Mouse (Mus musculus) hindbrain, embryonic 15.5 days (tissue): ENCODE data around the gene Igtp. TPM values are rescaled to one million over a fixed set of nuclear protein-coding genes. Genes with fewer than 3 reads are reported as not detected.

Experiments
- ATAC-seq: fragments of 200-750 bp; cut with Nextera tagmentation; 2 replicates; pipeline ENCODE4 v1.8.0; 2017; ENCODE audit warnings: low read depth, moderate number of reproducible peaks, moderate TSS enrichment; ENCODE audit not compliant: low FRiP score
- H3K27ac ChIP-seq: fragments of 300-500 bp; sonication (generic); replicated peaks from 2 replicates; pipeline ENCODE4 v1.5.1; 2015; ENCODE audit warnings: mild to moderate bottlenecking, inconsistent platforms
- H3K27me3 ChIP-seq: fragments of 300-500 bp; sonication (generic); 2 replicates; pipeline ENCODE4 v1.6.1; 2015; ENCODE audit warnings: control low read depth, inconsistent platforms
- H3K36me3 ChIP-seq: fragments of 300-500 bp; sonication (generic); 2 replicates; pipeline ENCODE4 v1.6.1; 2015; ENCODE audit warnings: control low read depth, inconsistent platforms
- H3K4me1 ChIP-seq: fragments of 300-500 bp; sonication (generic); replicated peaks from 2 replicates; pipeline ENCODE4 v1.6.1; 2015; ENCODE audit warnings: control low read depth, inconsistent platforms
- H3K4me2 ChIP-seq: fragments of 300-500 bp; sonication (generic); 2 replicates; pipeline ENCODE4 v1.6.1; 2015; ENCODE audit warnings: moderate library complexity, mild to moderate bottlenecking, inconsistent platforms
- H3K4me3 ChIP-seq: fragments of 300-500 bp; sonication (generic); 2 replicates; pipeline ENCODE4 v1.5.1; 2015; ENCODE audit warnings: mild to moderate bottlenecking, inconsistent platforms
- H3K9ac ChIP-seq: fragments of 300-500 bp; sonication (generic); 2 replicates; pipeline ENCODE4 v1.6.1; 2015; ENCODE audit warnings: inconsistent platforms
- H3K9me3 ChIP-seq: fragments of 300-500 bp; sonication (generic); 2 replicates; pipeline ENCODE4 v1.6.1; 2016; ENCODE audit warnings: control low read depth, inconsistent platforms
- WGBS: fragments of 180-500 bp; shearing (Covaris S2); methylation state at CpG from one replicate; pipeline ENCODE4 v1.1.7; 2015; 5-methylcytosine and 5-hydroxymethylcytosine counted together
- polyA plus RNA-seq: library from polyadenylated mRNA; unstranded; fragments of >200 nt; fragmentation: Nextera tagmentation; extraction: Ambion mirVana; gene quantifications from 2 replicates; pipeline ENCODE4 v1.2.1, GENCODE M21; 2015

Igtp gene
- polyA plus RNA-seq, 1 experiment from 2014 or later: 2.2 TPM

DNA sequence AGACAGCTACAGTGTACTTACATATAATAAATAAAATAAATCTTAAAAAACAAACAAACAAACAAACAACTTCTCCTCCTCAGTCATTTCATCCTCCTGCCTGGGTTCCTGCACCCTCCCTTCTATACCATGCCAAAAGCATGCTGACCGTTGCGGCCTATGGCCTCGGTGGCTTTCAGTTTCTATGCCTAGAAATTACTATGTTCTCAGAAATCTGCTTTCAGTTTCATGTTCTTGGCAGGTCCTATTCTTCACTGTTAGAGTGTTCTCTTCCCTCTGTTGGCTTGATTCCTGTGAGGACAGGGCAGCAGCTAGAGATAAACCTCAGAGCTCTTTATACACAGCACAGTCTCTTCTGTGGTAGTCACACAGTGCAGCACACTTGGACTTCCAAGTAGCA, 15.8 kb upstream of the Igtp start:
- Histone ChIP-seq H3K9me3 (no peaks in the 10 kb centered on the region), H3K4me1 (no peaks in the 10 kb centered on the region), H3K27ac (no peak overlapping the region), H3K36me3 (peaks cover 9% of the 10 kb centered on the region; the same call in 1 of the 2 replicates), H3K4me3 (no peak overlapping the region), H3K4me2 (no peak overlapping the region), H3K9ac (no peak overlapping the region), H3K27me3 (no peaks in the 10 kb centered on the region)
- ATAC-seq: no peak
- 97% methylated on average over 3 of the region's 3 CpGs for WGBS

DNA sequence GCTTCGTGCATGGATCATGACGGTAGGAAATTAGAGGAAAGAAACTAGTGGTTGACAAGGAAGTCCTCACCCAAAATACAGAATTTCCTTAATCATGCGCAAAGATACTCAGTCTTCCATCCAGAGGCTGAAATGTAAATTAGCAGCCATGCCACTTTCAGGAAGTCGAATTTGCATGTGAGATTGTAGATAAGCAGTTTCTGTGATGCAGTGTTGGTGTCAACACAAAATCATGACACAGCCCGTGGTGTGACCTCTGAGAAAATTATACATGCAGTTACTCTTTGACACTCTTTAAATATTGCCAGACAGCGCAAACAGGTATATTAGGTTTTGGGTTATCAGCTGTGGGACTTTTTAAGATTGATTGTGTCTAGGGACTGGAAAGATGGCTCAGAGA, 9.7 kb upstream of the Igtp start:
- H3K27ac ChIP-seq: no peak overlapping the region
- no peaks in the 10 kb centered on the region for H3K27me3 ChIP-seq
- H3K9me3 ChIP-seq: no peaks in the 10 kb centered on the region
- H3K36me3 ChIP-seq: no peaks in the 10 kb centered on the region
- no peaks in the 10 kb centered on the region for H3K4me1 ChIP-seq
- no peak overlapping the region for H3K9ac ChIP-seq
- 96% methylated on average over 6 of the region's 6 CpGs for whole genome bisulfite sequencing
- no peak for ATAC-seq
- no peak overlapping the region for H3K4me3 ChIP-seq
- H3K4me2 ChIP-seq: no peak overlapping the region

DNA sequence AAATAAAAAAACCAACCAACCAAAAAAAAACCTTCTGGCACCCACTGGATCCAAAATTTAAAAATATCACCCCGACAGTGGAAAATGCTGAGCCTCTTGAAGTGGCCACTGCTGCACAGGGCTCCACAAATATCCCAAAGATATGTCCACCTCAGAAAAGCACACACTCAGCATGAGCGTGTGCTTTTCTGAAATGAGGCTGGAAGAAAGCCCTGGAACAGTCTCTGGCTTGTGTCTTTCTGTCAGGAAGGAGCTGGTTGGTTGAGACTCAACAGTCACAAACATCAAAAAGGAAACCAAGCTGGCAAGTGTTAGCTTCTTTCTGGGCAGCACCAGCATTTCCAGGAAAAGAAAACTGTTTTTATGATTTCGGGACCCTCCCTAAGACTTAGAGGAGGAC, 6.0 kb upstream of the Igtp start:
- Histone ChIP-seq H3K9ac (no peak overlapping the region), H3K4me1 (no peaks in the 10 kb centered on the region), H3K27me3 (no peaks in the 10 kb centered on the region), H3K4me2 (no peak overlapping the region), H3K4me3 (no peak overlapping the region), H3K9me3 (no peaks in the 10 kb centered on the region), H3K36me3 (no peaks in the 10 kb centered on the region), H3K27ac (no peak overlapping the region)
- ATAC-seq: no peak
- 79% methylated on average over 3 of the region's 3 CpGs for WGBS

DNA sequence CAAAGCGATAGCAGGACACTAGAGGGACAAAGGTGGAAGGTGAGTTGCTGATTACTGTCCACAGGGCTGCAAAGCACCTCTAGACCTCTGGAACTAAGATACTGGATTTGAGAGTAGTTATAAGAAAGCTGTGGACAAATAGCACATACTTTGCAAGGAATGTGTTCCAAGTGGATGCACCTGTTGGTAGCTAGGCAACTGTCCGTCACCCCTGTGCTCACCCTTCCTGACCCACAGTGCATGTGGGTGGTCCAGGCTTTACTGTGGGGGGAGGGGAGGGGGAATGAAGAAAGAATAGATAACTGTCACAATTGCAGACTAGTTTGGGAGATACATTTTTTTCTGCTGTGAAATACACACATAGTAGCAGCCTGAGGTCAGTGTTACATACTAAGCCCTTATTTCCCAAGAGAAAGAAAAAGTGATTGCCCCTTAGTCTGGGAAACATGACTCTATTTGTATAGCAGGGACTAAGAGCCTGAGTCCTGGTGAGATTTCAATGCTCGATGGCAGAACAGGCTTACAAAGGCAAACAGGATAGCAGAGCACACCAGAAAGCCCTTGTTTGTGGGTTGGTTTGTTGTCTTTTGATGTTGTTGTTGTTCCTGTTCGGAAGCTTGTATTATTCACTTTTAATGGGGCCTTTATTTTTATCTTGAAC, 5.4 kb upstream of the Igtp start:
- H3K27me3 ChIP-seq: no peaks in the 10 kb centered on the region
- no peak overlapping the region for H3K27ac ChIP-seq
- no peaks in the 10 kb centered on the region for H3K4me1 ChIP-seq
- H3K4me2 ChIP-seq: no peak overlapping the region
- no peaks in the 10 kb centered on the region for H3K9me3 ChIP-seq
- 49% methylated on average over 4 of the region's 4 CpGs for WGBS
- no peak overlapping the region for H3K9ac ChIP-seq
- no peaks in the 10 kb centered on the region for H3K36me3 ChIP-seq
- ATAC-seq: no peak
- no peak overlapping the region for H3K4me3 ChIP-seq

DNA sequence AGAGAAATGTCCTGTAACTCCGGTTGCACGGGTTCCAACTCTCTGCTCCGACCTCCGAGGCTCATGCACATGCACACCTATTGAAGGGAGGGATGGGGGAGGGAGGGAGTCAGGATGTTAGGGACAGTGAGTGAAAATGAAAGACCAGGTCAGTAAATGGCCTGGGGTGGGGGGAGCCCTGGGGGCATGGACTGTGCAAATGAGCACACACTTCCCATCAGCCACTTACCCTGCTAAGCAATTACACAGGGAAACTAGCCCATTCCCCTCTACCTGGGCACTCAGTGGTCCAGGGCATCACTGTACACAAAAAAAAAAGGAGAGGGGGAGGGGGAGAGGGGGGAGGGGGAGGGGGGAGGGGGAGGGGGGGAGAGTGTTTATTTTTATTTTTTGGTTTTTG, 693 bp upstream of the Igtp start:
- no peak for ATAC-seq
- no peaks in the 10 kb centered on the region for H3K9me3 ChIP-seq
- WGBS: 88% methylated on average over 4 of the region's 4 CpGs
- no peak overlapping the region for H3K4me3 ChIP-seq
- no peaks in the 10 kb centered on the region for H3K27me3 ChIP-seq
- peak overlapping the region; percentile 64; the same call in 1 of the 2 replicates for H3K4me2 ChIP-seq
- H3K4me1 ChIP-seq: no peaks in the 10 kb centered on the region
- no peak overlapping the region for H3K27ac ChIP-seq
- H3K36me3 ChIP-seq: no peaks in the 10 kb centered on the region
- H3K9ac ChIP-seq: no peak overlapping the region

DNA sequence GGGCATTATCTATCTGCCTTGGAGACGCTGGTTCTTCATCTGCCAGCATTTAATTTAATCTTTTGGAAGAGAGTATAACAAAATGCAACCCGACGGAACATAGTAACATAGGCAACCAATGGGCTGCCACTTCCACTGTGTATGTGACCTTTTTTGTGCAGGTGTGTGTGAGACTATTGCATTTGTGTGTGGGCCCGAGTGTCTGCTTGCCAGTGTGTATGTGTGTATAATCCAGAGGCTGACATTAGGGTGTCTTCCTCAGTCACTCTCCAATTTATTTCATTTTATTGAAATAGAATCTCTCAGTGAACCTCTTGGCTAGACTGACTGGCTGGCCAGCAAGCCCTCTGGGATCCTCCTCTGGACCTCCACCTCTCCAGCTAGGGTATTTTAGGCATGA, 870 bp downstream of the Igtp start:
- Histone ChIP-seq H3K4me1 (no peaks in the 10 kb centered on the region), H3K27me3 (no peaks in the 10 kb centered on the region), H3K4me2 (no peak overlapping the region), H3K9ac (no peak overlapping the region), H3K4me3 (no peak overlapping the region), H3K9me3 (no peaks in the 10 kb centered on the region), H3K27ac (no peak overlapping the region), H3K36me3 (no peaks in the 10 kb centered on the region)
- WGBS: 97% methylated on average over 4 of the region's 4 CpGs
- no peak for ATAC-seq

DNA sequence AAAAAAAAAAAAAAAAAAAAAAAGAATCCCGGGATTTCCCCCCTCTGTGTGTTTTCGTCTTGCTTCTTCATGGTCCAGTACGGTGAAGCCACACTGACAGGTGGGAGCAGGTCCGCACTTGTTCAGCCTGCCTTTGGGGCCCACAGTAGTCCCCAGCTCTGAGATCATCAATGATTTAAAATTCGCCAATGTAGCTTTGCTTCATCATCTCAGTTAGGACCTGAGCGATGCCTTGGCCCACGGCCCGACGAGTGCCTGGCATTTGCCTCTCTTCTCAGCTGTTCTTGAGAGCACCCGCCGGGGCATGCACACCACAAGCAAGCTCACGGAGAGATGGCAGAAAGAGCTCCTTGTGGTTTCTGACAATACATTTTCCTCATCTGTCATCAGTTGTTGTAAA, 1.7 kb downstream of the Igtp start:
- H3K4me2 ChIP-seq: no peak overlapping the region
- no peaks in the 10 kb centered on the region for H3K9me3 ChIP-seq
- H3K9ac ChIP-seq: no peak overlapping the region
- WGBS: 79% methylated on average over 12 of the region's 12 CpGs
- H3K27me3 ChIP-seq: no peaks in the 10 kb centered on the region
- H3K4me3 ChIP-seq: no peak overlapping the region
- no peak overlapping the region for H3K27ac ChIP-seq
- no peaks in the 10 kb centered on the region for H3K4me1 ChIP-seq
- ATAC-seq: no peak
- H3K36me3 ChIP-seq: no peaks in the 10 kb centered on the region

DNA sequence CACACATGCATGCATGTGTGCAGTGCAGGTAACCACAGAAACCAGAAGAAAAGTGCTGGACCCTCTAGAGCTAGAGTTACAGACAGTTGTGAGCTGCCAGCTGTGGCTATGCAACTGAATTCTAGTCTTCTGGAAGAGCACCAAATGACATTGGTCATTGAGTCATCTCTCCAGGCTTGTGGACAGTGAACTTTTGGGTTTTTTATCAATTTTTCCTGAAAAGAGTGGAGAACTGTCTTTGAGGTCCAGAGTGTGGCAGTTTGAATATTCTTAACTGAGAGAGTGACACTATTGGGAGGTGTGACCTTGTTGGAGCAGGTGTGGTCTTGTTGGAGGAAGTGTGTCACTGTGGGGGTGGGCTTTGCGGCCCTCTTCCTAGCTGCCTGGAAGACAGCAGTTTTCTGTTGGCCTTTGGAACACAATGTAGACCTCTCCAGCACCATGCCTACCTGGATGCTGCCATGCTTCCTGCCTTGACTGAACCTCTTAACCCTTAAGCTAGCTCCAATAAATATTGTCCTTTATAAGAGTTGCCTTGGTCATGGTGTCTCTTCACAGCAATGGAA, 11.0 kb downstream of the Igtp start:
- Histone ChIP-seq H3K36me3 (no peaks in the 10 kb centered on the region), H3K9ac (no peak overlapping the region), H3K27me3 (no peaks in the 10 kb centered on the region), H3K4me2 (no peak overlapping the region), H3K9me3 (no peaks in the 10 kb centered on the region), H3K4me3 (no peak overlapping the region), H3K4me1 (no peaks in the 10 kb centered on the region), H3K27ac (no peak overlapping the region)
- no peak for ATAC-seq
- 93% methylated on average over 1 of the region's 1 CpGs for WGBS

DNA sequence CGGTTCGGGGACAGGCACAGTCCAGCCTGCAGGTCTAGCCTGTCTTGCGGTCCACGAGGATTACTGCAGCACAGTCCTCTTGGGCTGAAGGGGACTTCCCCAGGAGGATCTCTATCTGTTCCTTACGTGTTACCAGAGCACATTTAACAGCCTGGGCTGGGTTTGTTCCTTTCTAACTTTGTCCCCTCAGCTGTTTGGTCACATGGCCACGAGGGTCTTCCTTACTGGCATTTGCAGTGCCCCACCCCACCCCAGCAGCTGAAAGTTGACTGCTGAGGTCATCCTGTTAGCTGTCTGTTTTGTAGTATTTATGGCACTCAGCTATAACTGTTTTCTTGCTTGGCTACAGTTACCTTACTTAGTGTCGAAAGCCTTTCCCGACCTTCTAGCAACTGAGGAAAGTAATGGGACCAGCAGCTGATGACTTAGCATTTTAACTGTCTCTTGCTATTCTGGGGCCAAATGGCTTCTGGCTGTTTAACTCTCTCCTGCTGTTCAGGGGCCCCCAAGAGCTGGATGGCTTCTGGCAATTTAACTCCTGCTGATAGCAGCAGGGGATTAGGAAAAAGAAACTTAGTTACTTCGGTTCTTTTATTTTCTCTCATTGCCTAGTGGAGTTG, 11.8 kb downstream of the Igtp start:
- no peaks in the 10 kb centered on the region for H3K4me1 ChIP-seq
- H3K4me3 ChIP-seq: no peak overlapping the region
- no peak overlapping the region for H3K4me2 ChIP-seq
- no peaks in the 10 kb centered on the region for H3K36me3 ChIP-seq
- ATAC-seq: no peak
- H3K27me3 ChIP-seq: no peaks in the 10 kb centered on the region
- no peak overlapping the region for H3K27ac ChIP-seq
- H3K9me3 ChIP-seq: no peaks in the 10 kb centered on the region
- WGBS: 22% methylated on average over 9 of the region's 9 CpGs
- no peak overlapping the region for H3K9ac ChIP-seq

DNA sequence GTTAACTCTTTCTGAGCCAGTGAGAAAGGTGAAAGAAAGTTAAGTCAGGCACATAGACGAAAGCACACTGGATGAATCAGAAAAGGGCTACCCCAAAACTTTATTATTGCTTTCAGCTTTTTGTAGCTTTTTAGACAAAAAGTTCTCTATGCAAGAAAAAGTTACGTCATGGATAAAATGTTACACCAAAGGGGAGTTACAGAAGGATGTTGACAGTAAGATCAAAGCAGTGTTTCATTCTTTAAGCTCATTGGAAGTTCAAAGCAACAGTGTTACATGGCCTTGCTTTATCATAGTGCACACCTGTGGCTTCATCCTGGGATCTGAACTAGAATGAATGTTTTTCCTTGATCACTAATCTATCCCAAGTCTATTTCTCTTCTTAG, 12.3 kb downstream of the Igtp start:
- Histone ChIP-seq H3K4me2 (no peak overlapping the region), H3K27me3 (no peaks in the 10 kb centered on the region), H3K4me1 (no peaks in the 10 kb centered on the region), H3K4me3 (no peak overlapping the region), H3K27ac (no peak overlapping the region), H3K36me3 (no peaks in the 10 kb centered on the region), H3K9ac (no peak overlapping the region), H3K9me3 (no peaks in the 10 kb centered on the region)
- no peak for ATAC-seq
- 14% methylated on average over 2 of the region's 2 CpGs for WGBS

DNA sequence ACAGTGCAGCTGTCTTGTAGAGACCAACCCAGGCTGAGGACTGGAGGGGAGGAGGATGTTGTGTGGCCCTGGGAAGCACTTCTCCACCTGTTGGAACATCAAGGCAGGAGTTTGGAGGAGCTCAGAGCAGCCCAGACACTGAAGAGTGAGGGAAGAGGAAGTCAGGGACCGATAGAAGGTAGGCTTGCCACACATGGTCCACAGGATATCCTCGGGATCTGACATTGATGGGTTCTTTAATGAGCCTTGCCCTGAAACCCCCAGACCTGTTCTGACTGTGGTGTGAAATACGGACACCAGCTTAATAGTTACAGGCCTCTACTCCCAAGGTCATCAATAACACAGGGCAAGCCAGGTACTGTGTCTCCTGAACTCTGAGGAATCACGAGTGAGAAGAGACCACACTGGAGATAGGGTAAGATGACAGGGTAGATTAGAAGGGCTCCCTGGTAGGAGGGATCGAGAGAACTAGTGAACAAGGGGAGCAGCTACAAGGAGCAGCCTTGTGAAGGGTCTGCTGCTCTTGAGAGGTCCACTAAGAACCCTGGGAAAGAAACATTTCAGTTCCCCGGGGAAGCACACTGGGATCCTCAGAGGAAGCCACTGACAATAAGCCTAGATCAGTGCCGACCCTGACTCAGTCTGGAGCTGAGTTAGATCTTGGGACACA, 14.5 kb downstream of the Igtp start:
- no peak overlapping the region for H3K4me2 ChIP-seq
- H3K4me1 ChIP-seq: no peaks in the 10 kb centered on the region
- no peaks in the 10 kb centered on the region for H3K9me3 ChIP-seq
- H3K36me3 ChIP-seq: no peaks in the 10 kb centered on the region
- no peak overlapping the region for H3K4me3 ChIP-seq
- WGBS: 84% methylated on average over 7 of the region's 7 CpGs
- H3K9ac ChIP-seq: no peak overlapping the region
- ATAC-seq: no peak
- no peaks in the 10 kb centered on the region for H3K27me3 ChIP-seq
- no peak overlapping the region for H3K27ac ChIP-seq

DNA sequence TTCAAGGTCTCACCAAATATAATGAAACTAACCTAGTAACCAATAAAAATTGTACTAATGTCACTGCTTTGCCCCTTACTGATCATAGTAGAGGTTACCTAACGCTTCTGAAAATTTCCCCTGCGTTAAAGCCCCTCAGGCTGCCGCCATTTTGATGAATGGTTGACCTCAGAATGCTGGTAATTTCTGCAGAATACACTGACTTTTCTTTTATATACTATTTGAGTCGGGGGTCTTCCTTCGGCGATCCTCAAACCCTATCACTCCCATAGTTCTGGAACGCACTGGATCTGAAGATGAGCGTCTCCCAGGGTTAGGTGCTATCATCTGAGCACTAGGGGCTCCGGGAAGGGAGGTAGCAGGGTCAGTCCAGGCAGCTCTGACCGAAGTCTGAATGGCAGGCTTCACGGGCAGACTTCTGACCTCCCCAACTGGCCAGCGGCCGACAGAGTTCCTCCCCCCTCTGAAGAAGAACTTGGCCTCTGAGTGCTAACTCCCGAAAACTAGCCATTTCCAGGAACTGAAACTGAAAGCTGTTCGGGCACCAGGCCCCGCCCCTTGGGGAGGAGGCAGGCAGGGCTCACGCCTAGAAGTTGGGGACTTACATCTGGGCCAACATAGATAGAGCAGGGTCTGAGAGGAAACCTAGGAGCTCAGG, 15.2 kb downstream of the Igtp start:
- no peak overlapping the region for H3K9ac ChIP-seq
- ATAC-seq: no peak
- no peaks in the 10 kb centered on the region for H3K36me3 ChIP-seq
- H3K4me1 ChIP-seq: no peaks in the 10 kb centered on the region
- H3K4me2 ChIP-seq: peak overlapping the region; percentile 44
- WGBS: 44% methylated on average over 17 of the region's 17 CpGs
- H3K27me3 ChIP-seq: no peaks in the 10 kb centered on the region
- no peak overlapping the region for H3K27ac ChIP-seq
- H3K4me3 ChIP-seq: peak overlapping the region; percentile 30
- no peaks in the 10 kb centered on the region for H3K9me3 ChIP-seq
